Mouse (Mus musculus) gastrocnemius, postnatal 25 days (tissue): ENCODE data around the gene Vmn1r210. TPM values are rescaled to one million over a fixed set of nuclear protein-coding genes. Genes with fewer than 3 reads are reported as not detected.
"Not testable (repeated sequence)": the region's sequence is repeated elsewhere in the genome, so short reads cannot be mapped to it uniquely, and the experiment has no call there.

ENCODE experiments used
- DNase-seq: peaks from one replicate; pipeline ENCODE4 v3.0.0; 2022
- long read RNA-seq, 2 experiments: library from polyadenylated mRNA; stranded (forward); transcript quantifications; one replicate each; pipeline ENCODE4 v2.0.0; 2021
- total RNA-seq, 2 experiments: library from RNA; stranded (reverse); gene quantifications; 1 replicate in 1 of 2; 2 replicates in 1 of 2; pipeline ENCODE4 v1.2.3; 2021

Vmn1r210 gene
- total RNA-seq, result not detected
- long read RNA-seq, experiment 1, result 0 reads
- long read RNA-seq, experiment 2, result 0 reads

DNA sequence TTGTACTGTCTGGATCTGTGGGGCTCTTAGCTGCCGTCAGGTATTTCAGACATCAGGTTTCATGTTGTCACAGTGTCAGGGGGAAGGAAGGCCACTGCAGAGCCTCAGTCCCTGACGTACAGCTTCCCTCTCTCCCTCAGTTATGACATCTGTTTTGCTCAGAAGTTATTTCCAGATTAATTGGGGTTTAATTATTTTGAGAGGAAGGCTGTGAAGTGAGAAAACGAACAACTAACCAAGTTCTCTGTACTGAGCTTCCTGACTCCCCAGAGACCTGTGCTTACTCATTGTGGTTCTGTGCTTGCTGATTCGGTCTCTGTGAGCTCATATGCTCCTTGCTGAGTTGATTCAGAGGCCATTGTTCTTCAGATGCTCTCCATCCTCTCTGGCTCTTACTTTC lies at the start of gene Vmn1r210:
TSS of gene Vmn1r210 (minus strand) at position 101 of the 400 bp plus-strand sequence.
- DNase-seq, result no peak

DNA sequence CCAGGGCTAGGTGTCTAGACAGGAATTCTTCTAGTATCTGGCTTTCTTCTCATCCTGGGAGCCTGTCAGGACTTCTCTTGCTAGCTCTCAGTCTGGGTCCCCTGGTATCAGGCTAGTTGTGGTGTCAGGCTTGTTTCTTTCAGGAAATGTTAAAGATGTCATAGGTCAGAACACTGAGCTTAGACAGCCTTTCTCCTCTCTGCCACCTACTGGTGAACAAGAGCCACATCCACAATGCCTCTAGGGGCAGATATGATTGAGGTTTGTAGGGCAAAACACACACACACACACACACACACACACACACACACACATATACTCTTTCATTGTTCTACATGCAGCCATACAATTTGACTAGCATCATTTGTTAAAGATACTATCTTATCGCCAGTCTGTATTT lies 48.1 kb upstream of the Vmn1r210 start:
- no peak for DNase-seq

DNA sequence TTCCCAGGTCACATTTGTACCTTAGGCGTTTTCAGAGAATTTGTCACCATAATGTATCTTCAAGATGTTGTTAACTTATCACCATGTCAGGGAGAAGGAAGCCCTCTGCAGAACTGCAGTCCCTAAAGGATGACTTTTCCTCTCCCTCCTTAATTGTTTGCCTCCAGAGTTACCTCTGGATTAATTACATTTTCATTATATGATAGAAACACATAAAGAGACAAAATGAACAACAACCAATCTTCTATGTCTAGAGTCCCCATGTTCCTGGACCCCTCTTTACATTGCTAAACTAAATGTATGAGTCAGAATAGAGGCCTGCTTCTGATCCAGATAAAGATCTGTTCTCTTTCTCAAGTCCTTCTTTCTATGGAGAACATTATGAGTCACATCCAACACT lies 26.3 kb upstream of the Vmn1r210 start, which contains the start of gene Vmn1r211:
TSS of gene Vmn1r211 (minus strand) at position 101 of the 400 bp plus-strand sequence.
- DNase-seq, result no peak

DNA sequence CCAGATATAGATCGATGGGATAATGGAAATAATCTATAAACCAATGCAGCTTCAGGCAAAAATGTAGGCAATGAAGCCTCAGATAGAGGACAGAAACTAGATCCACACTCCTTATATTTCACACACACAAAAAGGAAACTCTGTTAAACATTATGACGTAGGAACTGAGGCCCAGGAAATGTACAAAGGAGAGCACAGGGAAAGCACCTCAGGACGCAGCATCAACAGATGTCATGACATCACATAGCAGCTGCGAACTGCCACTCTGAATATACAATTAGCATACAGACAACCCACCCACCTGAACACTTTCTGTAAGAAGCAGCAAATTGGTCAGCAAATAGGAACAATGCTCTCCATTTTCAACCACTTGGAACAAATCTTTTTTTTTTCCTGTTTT lies 23.6 kb upstream of the Vmn1r210 start:
- DNase-seq, result no peak

DNA sequence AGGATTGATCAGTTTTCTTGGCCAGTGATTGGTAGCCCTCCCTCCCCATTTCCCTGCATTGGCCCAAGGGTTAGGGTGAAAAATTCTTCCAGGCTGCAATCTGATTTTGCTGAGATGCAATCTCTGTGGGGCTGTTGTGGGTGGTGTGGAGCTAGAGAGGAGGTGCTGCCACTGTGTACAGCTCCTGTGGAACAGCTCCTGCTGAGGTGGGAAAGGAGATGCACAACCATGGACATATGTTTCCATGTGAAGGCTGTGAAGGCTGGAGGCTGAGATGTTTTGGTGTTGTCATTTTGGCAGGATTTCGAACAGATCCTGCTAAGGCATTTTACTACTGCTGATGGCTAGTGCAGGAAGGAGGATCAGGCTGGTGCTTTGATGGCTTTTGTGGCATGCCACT lies 15.7 kb upstream of the Vmn1r210 start:
- no peak for DNase-seq

DNA sequence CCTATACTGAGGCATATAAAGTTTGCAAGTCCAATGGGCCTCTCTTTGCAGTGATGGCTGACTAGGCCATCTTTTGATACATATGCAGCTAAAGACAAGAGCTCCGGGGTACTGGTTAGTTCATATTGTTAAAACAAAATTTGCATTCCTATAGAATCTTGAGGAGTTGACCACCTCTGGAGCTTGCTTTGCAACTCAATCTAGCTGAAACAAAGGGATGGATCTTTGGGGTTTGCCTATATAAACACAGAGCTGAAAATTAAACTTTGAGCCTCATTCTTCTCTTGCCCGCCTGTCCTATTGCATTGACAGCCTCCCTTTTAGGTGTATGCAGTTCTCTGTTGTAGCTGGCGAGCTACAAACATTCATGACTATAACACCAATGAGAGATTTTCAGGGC lies 13.2 kb upstream of the Vmn1r210 start:
- not testable (repeated sequence) for DNase-seq

DNA sequence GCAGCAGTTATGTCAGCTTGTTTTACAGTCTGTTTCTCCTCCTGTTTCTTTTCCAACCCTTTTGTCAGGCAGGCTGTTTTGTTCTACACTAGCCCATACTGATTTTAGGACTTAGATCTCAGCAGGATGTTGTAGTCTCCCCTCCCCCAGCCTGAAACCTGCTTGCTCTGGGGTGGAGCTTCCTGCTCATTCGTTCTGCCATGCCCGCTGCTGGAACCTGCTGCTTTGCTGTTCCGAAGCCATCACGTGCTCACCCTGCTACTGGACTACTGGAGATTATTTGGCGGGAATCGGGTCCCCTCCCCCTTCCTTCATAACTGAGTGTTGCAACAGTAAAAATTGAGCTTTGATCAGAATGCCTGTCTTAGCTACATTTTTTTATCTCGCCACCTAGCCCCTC lies 1.8 kb downstream of the Vmn1r210 start:
- DNase-seq, result not testable (repeated sequence)

DNA sequence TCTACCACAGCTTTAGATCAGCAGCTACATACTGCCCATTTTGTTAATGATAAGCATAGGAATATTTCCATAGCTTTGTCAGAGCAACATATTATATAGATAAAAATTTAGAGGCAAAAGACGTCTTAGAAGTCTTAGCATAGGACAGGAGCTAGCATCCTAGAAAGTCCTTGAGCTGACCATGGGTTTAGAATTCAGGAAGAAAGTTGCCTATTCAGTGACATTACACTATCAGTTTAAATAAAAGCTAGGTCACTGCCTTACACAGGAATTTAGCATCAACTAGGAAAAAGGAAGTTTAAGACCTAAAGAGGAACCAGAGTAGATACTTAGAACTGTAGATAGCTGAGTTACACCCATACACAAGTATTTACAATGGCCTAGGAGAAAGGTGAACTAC lies 9.5 kb downstream of the Vmn1r210 start:
- DNase-seq, result not testable (repeated sequence)

DNA sequence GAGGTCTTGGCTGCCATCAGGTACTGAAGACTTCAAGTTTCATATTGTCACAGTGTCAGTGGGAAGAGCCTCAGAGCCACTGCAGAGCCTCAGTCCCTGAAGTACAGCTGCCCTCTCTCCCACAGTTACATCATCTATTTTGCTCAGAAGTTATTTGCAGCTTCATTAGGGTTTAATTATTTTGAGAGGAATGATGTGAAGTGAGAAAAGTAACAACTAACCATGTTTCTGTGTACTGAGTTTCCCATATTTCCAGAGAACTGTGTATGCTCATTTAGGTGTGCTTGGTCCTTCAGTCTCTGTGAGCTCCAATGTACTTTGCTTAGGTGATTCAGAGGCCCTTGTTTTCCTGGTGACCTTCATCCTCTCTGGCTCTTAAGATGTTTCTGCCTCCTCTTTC lies 21.6 kb downstream of the Vmn1r210 start, which contains the start of gene Vmn1r209:
TSS of gene Vmn1r209 (minus strand) at position 101 of the 400 bp plus-strand sequence.
- not testable (repeated sequence) for DNase-seq

DNA sequence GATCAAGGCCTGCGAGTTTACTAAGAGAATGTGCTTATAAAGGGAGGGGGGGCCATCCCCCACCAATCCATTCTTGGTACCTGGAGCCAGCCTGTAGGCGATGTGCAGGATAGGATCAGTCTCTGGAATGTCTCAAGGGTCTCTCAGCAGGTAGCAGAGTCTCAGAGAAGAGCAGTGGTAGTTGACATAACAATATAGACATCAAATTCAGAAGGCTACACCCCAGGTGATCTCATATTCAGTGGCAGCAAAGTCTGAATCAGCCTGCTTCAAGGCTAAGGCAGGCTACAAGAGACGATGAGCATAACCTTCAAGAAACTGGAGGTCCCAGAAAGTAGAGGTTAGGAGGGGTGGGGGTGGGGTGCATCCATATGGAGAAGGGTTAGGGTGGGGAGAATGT lies 43.1 kb downstream of the Vmn1r210 start:
- not testable (repeated sequence) for DNase-seq

DNA sequence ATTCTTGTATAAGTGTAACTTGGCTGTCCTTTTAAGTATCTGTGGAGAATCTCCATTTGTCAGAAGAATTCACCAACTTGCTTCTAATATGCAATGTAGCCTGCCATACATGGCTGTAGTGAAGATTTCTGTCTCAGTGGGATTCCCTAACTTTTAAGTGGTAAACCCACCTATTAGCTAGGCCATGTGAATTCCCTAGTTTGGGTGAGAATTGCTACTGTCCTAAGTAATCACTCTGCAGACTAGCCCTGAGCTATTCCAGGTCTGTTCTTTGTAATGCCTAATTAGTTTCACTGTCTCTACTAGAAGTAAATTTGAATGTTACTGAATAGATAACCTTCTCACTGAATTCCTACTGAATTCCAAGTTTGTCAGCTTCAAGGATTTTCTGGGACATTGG lies 47.0 kb downstream of the Vmn1r210 start:
- DNase-seq, result not testable (repeated sequence)

DNA sequence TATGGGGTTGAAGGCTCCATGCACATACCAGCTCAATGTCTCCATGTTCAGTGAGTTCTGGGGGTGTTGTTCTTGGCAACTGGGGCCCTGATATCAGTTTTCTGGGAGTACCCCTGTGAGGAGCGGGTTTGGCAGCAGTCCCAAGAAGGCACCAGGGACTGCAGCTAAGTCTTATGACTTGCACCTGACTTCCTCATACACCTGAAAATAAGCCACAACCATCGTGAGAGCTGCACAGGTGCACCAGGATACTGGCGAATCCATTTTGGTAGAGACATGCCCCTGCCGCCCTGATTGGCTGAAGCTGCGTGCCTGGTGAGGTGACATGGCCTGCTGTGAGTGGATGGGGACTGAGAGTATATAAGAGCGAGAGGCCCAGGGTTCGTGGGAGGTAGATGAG lies 53.8 kb downstream of the Vmn1r210 start, which contains the start of gene Vmn1r208:
TSS of gene Vmn1r208 (minus strand) at position 101 of the 400 bp plus-strand sequence.
- DNase-seq, result not testable (repeated sequence)

Other genes starting within 250 kb of the Vmn1r210 start
- not detected for gene Vmn1r205, start 238.3 kb downstream of the Vmn1r210 start, total RNA-seq
- not detected for gene Vmn1r206, start 207.1 kb downstream of the Vmn1r210 start, total RNA-seq
- gene Vmn1r207-ps, start 101.7 kb downstream of the Vmn1r210 start, total RNA-seq, result not detected
- not detected for gene Vmn1r208, start 53.9 kb downstream of the Vmn1r210 start, total RNA-seq
- gene Vmn1r209, start 21.7 kb downstream of the Vmn1r210 start, total RNA-seq, result not detected
- gene Vmn1r211, start 26.2 kb upstream of the Vmn1r210 start, total RNA-seq, result not detected
- not detected for gene Vmn1r212, start 52.9 kb upstream of the Vmn1r210 start, total RNA-seq
- not detected for gene Vmn1r213, start 176.3 kb upstream of the Vmn1r210 start, total RNA-seq
- not detected for gene Vmn1r214, start 199.1 kb upstream of the Vmn1r210 start, total RNA-seq
- not detected for gene Vmn1r215, start 236.7 kb upstream of the Vmn1r210 start, total RNA-seq